Mouse (Mus musculus) 416B (cell line): Measurements from ENCODE around the gene Cxadr.

ENCODE experiments used
- DNase-seq: peaks from one replicate; pipeline ENCODE4 v3.0.0; 2011; ENCODE audit warnings: low read depth

Cxadr gene

GRCm38 (mm10) chr16:78371491-78372046 is 70.3 kb downstream of the Cxadr start:
- no peak for DNase-seq

GRCm38 (mm10) chr16:78372786-78373185 is 71.5 kb downstream of the Cxadr start:
- no peak for DNase-seq

GRCm38 (mm10) chr16:78373743-78374142 is 72.5 kb downstream of the Cxadr start:
- no peak for DNase-seq

GRCm38 (mm10) chr16:78375222-78375621 is 73.9 kb downstream of the Cxadr start:
- DNase-seq, result no peak

GRCm38 (mm10) chr16:78375821-78376691 is 74.8 kb downstream of the Cxadr start:
- DNase-seq, result no peak

- no peak for DNase-seq
Measured at GRCm38 (mm10) chr16:78376745-78377570, 75.7 kb downstream of the Cxadr start, which contains the start of gene Btg3. Gene Btg3, minus strand, starts transcription at chr16:78377192.

- no peak for DNase-seq
Measured at GRCm38 (mm10) chr16:78378493-78378892, 77.2 kb downstream of the Cxadr start.

- no peak for DNase-seq
Measured at GRCm38 (mm10) chr16:78389122-78389521, 87.8 kb downstream of the Cxadr start.

GRCm38 (mm10) chr16:78389986-78390385 is 88.7 kb downstream of the Cxadr start:
- DNase-seq, result no peak

- DNase-seq, result no peak
Measured at GRCm38 (mm10) chr16:78391354-78391753, 90.1 kb downstream of the Cxadr start.

GRCm38 (mm10) chr16:78398734-78399133 is 97.4 kb downstream of the Cxadr start:
- peak; percentile 29 for DNase-seq

- peak; percentile 13 for DNase-seq
Measured at GRCm38 (mm10) chr16:78399423-78399822, 98.1 kb downstream of the Cxadr start.

GRCm38 (mm10) chr16:78402316-78402715 is 101.0 kb downstream of the Cxadr start:
- no peak for DNase-seq

GRCm38 (mm10) chr16:78406657-78407056 is 105.4 kb downstream of the Cxadr start:
- DNase-seq, result no peak

GRCm38 (mm10) chr16:78407855-78408254 is 106.6 kb downstream of the Cxadr start:
- no peak for DNase-seq
